Mouse (Mus musculus) CH12.LX (cell line): ENCODE data around the gene Adat1. TPM values are rescaled to one million over a fixed set of nuclear protein-coding genes. Genes with fewer than 3 reads are reported as not detected.

ENCODE experiments used
- DNase-seq: peaks from one replicate; pipeline ENCODE4 v3.0.0-alpha.2; 2013; ENCODE audit errors: extremely low read depth
- H3K27ac ChIP-seq: 2 replicates; pipeline ENCODE4 v1.5.1; 2012; ENCODE audit warnings: low read depth, mild to moderate bottlenecking, control low read depth, moderate library complexity; ENCODE audit not compliant: insufficient read depth
- H3K27me3 ChIP-seq: replicated peaks from 2 replicates; pipeline ENCODE3; 2012; ENCODE audit warnings: inconsistent platforms
- H3K36me3 ChIP-seq, 2 experiments: replicated peaks in 1 of 2; 2 replicates each; pipeline versions ENCODE3 to v1.6.1; 2012; ENCODE audit warnings: inconsistent platforms in 1 of 2, low read length in 1 of 2, mild to moderate bottlenecking in 1 of 2, mixed read lengths in 1 of 2, moderate library complexity in 1 of 2; ENCODE audit not compliant: control insufficient read depth in 1 of 2, insufficient read depth in 1 of 2
- H3K4me1 ChIP-seq, 2 experiments: 2 replicates each; pipeline ENCODE4 v1.6.1; 2012; ENCODE audit warnings: inconsistent platforms in 1 of 2, moderate library complexity in 1 of 2; ENCODE audit not compliant: insufficient read depth in 2 of 2, control insufficient read depth in 1 of 2
- H3K4me2 ChIP-seq: 2 replicates; pipeline ENCODE4 v1.6.1; 2012; ENCODE audit warnings: low read depth, mild to moderate bottlenecking, control low read depth; ENCODE audit not compliant: poor library complexity, insufficient read depth, severe bottlenecking
- H3K4me3 ChIP-seq, 3 experiments: fragments of 150-350 bp in 1 of 3; sonication (generic) in 1 of 3; replicated peaks in 1 of 3; 2 replicates each; pipeline versions ENCODE3 to v1.5.1; 2011 to 2012; ENCODE audit warnings: low read depth in 2 of 3, low read length in 2 of 3, mild to moderate bottlenecking in 2 of 3, moderate library complexity in 2 of 3, control low read depth in 1 of 3, improper control_type of control experiment in 1 of 3, inconsistent platforms in 1 of 3, mixed read lengths in 1 of 3; ENCODE audit not compliant: poor library complexity in 1 of 3
- H3K79me2 ChIP-seq: replicated peaks from 2 replicates; pipeline ENCODE4 v1.6.1; 2012; ENCODE audit warnings: mild to moderate bottlenecking, moderate library complexity; ENCODE audit not compliant: control insufficient read depth, poor library complexity, insufficient read depth, severe bottlenecking; ENCODE audit errors: extremely low read depth
- H3K9ac ChIP-seq: 2 replicates; pipeline ENCODE4 v1.6.1; 2012; ENCODE audit warnings: low read depth, mild to moderate bottlenecking, control low read depth, moderate library complexity; ENCODE audit not compliant: insufficient read depth
- H3K9me3 ChIP-seq: replicated peaks from 2 replicates; pipeline ENCODE3; 2012; ENCODE audit warnings: low read length, inconsistent platforms, mixed read lengths
- CHD1 ChIP-seq: IDR thresholded peaks from 2 replicates; pipeline ENCODE4 v1.6.1; 2012; ENCODE audit warnings: low read depth, low read length, improper control_type of control experiment, inconsistent platforms
- CHD2 ChIP-seq: IDR thresholded peaks from 2 replicates; pipeline ENCODE4 v1.6.1; 2011; ENCODE audit warnings: low read length, improper control_type of control experiment
- CTCF ChIP-seq, 2 experiments: IDR thresholded peaks in 1 of 2; conservative IDR thresholded peaks in 1 of 2; 2 replicates each; pipeline ENCODE4 v1.5.1; 2011 to 2012; ENCODE audit warnings: low read depth in 2 of 2, low read length in 2 of 2, improper control_type of control experiment in 1 of 2, inconsistent platforms in 1 of 2, mild to moderate bottlenecking in 1 of 2, moderate library complexity in 1 of 2
- E2F4 ChIP-seq: IDR thresholded peaks from 2 replicates; pipeline ENCODE4 v1.6.1; 2011; ENCODE audit warnings: low read depth, low read length, improper control_type of control experiment; ENCODE audit not compliant: insufficient replicate concordance
- EP300 ChIP-seq: IDR thresholded peaks from 2 replicates; pipeline ENCODE4 v1.6.1; 2011; ENCODE audit warnings: low read length, improper control_type of control experiment
- ETS1 ChIP-seq: conservative IDR thresholded peaks from 2 replicates; pipeline ENCODE4 v1.6.1; 2012; ENCODE audit warnings: low read depth, mild to moderate bottlenecking, inconsistent platforms, low read length, improper control_type of control experiment, moderate library complexity
- GABPA ChIP-seq: IDR thresholded peaks from 2 replicates; pipeline ENCODE4 v1.6.1; 2012; ENCODE audit warnings: low read depth, low read length, improper control_type of control experiment, inconsistent platforms; ENCODE audit not compliant: insufficient replicate concordance
- HCFC1 ChIP-seq: IDR thresholded peaks from 2 replicates; pipeline ENCODE4 v1.6.1; 2012; ENCODE audit warnings: low read depth, mild to moderate bottlenecking, inconsistent platforms, low read length, improper control_type of control experiment
- MEF2A ChIP-seq: IDR thresholded peaks from 2 replicates; pipeline ENCODE4 v1.6.1; 2014; ENCODE audit warnings: low read depth, mild to moderate bottlenecking, inconsistent platforms, low read length, improper control_type of control experiment, borderline replicate concordance
- MYC ChIP-seq: IDR thresholded peaks from 2 replicates; pipeline ENCODE4 v1.6.1; 2011; ENCODE audit warnings: low read depth, mild to moderate bottlenecking, improper control_type of control experiment, low read length
- NELFE ChIP-seq: IDR thresholded peaks from 2 replicates; pipeline ENCODE4 v1.6.1; 2011; ENCODE audit warnings: low read depth, low read length, improper control_type of control experiment
- NRF1 ChIP-seq: IDR thresholded peaks from 2 replicates; pipeline ENCODE4 v1.6.1; 2014; ENCODE audit warnings: low read depth, mild to moderate bottlenecking, inconsistent platforms, low read length, improper control_type of control experiment, moderate library complexity
- PAX5 ChIP-seq: IDR thresholded peaks from 2 replicates; pipeline ENCODE4 v1.6.1; 2012; ENCODE audit warnings: low read length, inconsistent platforms, mixed read lengths
- POLR2AphosphoS2 ChIP-seq: IDR thresholded peaks from 2 replicates; pipeline ENCODE4 v1.6.1; 2011; ENCODE audit warnings: low read depth, low read length, improper control_type of control experiment
- RAD21 ChIP-seq: IDR thresholded peaks from 2 replicates; pipeline ENCODE4 v1.6.1; 2011; ENCODE audit warnings: low read depth, mild to moderate bottlenecking, low read length, improper control_type of control experiment, moderate library complexity
- SMC3 ChIP-seq: IDR thresholded peaks from 2 replicates; pipeline ENCODE4 v1.6.1; 2011; ENCODE audit warnings: low read depth, low read length, improper control_type of control experiment
- TCF12 ChIP-seq: IDR thresholded peaks from 2 replicates; pipeline ENCODE4 v1.6.1; 2014; ENCODE audit warnings: low read depth, mild to moderate bottlenecking, inconsistent platforms, low read length, improper control_type of control experiment
- USF1 ChIP-seq: IDR thresholded peaks from 2 replicates; pipeline ENCODE4 v1.6.1; 2014; ENCODE audit warnings: low read depth, mild to moderate bottlenecking, inconsistent platforms, low read length, improper control_type of control experiment
- ZC3H11A ChIP-seq: IDR thresholded peaks from 2 replicates; pipeline ENCODE4 v1.6.1; 2012; ENCODE audit warnings: low read depth, mild to moderate bottlenecking, inconsistent platforms, low read length, improper control_type of control experiment
- ZKSCAN1 ChIP-seq: IDR thresholded peaks from 2 replicates; pipeline ENCODE4 v1.6.1; 2012; ENCODE audit warnings: low read depth, inconsistent platforms, low read length, improper control_type of control experiment, borderline replicate concordance
- ZNF384 ChIP-seq: IDR thresholded peaks from 2 replicates; pipeline ENCODE4 v1.6.1; 2012; ENCODE audit warnings: low read depth, low read length, improper control_type of control experiment, inconsistent platforms
- dilution Hi-C: fragments of 300-500 bp; cut with MboI; formaldehyde crosslinking; loops from 2 replicates; pipeline ENCODE4 v1.14.3; 2020; ENCODE audit warnings: low sequenced_read_pairs; ENCODE audit not compliant: extremely low pct_unique_long_range_greater_than_20kb, extremely low pct_ligation_motif_present
- in situ Hi-C: fragments of 300-500 bp; cut with MboI; formaldehyde crosslinking; loops from 3 replicates; pipeline ENCODE4 v1.14.3; 2019; ENCODE audit warnings: low sequenced_read_pairs, low pct_ligation_motif_present, low pct_unique_long_range_greater_than_20kb, mixed read lengths
- polyA plus RNA-seq: library from polyadenylated mRNA; unstranded; fragments of >175 nt; gene quantifications from 2 replicates; pipeline ENCODE4 v1.2.1, GENCODE M21; 2012; ENCODE audit warnings: low read depth; ENCODE audit not compliant: insufficient read length
- total RNA-seq, 2 experiments: library from RNA; depleted of rRNA; stranded (reverse); fragments of 300-350 nt in 1 of 2; fragments of >200 nt in 1 of 2; gene quantifications; 2 replicates each; pipeline ENCODE4 v1.2.3; 2012 to 2014

Adat1 gene
- total and polyA plus RNA-seq, 3 experiments: 5.4 to 8.7 (median 8.1) TPM

- Histone ChIP-seq H3K4me3 (no peak overlapping the region), H3K4me1 (peaks cover 0 to 25% of the 10 kb centered on the region in 2 experiments; a peak in 1 of 4 replicates), H3K9ac (no peak overlapping the region), H3K4me2 (no peak overlapping the region), H3K9me3 (no peaks in the 10 kb centered on the region), H3K27ac (no peak overlapping the region), H3K36me3 (peaks cover 62 to 91% of the 10 kb centered on the region in 2 experiments), H3K79me2 (no peaks in the 10 kb centered on the region), H3K27me3 (no peaks in the 10 kb centered on the region)
- TF ChIP-seq E2F4: no peak
- no peak for TF ChIP-seq EP300
- TF ChIP-seq NELFE: no peak
- no peak for TF ChIP-seq ETS1
- no peak for TF ChIP-seq POLR2AphosphoS2
- TF ChIP-seq USF1: no peak
- no peak for TF ChIP-seq MEF2A
- no peak for TF ChIP-seq TCF12
- TF ChIP-seq NRF1: no peak
- TF ChIP-seq CHD2: no peak
- TF ChIP-seq ZC3H11A: no peak
- TF ChIP-seq PAX5: no peak
- no peak for TF ChIP-seq GABPA
- TF ChIP-seq CHD1: no peak
- TF ChIP-seq ZKSCAN1: no peak
- no peak for TF ChIP-seq MYC
- no peak for TF ChIP-seq SMC3
- DNase-seq: no peak
- in situ Hi-C loops (loop anchor here (5.0 kb wide), 1 partner anchor 37 kb away; no protein-coding TSS in a partner anchor), dilution Hi-C loops (no loop called here)
Observed at GRCm38 (mm10) chr8:111984511-111984910, 7.6 kb downstream of the Adat1 start.

DNA sequence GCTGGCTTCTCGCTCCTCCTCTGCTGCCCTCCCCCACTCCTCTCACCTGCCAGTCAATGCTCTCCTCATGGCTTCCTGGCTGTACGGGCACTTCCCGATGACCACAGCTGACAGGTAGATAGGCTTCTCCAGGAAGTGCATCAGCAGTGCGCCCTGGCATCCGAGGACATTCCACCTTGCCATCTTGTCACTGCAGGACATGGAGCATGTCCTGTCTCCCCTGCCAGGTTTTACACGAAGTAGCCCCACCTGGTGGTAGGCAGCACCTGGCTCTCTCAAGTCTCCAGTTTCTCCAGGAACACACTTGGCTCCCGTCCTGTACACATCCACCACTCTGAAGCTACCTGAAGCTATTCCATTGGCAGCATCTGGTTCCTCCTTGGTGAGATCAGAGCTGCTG, 10.0 kb downstream of the Adat1 start:
- H3K9ac ChIP-seq: no peak overlapping the region
- dilution Hi-C loops (no loop called here), in situ Hi-C loops (loop anchor here (5.0 kb wide), 1 partner anchor 35 kb away; no protein-coding TSS in a partner anchor)
- TF ChIP-seq ZNF384 (no peak), CTCF (conservative IDR thresholded peaks at IDR 0.05 in 1 of 2, IDR thresholded peaks at IDR 0.05 in 1 of 2; ENCODE audit: low read depth in 2 of 2, low read length in 2 of 2) (peak in 1 of 2 experiments; percentile 47; a peak in 2 of 4 replicates), SMC3 (peak; percentile 41), HCFC1 (no peak), ZC3H11A (no peak), RAD21 (peak; percentile 19)
- no peaks in the 10 kb centered on the region for H3K79me2 ChIP-seq
- no peaks in the 10 kb centered on the region for H3K27me3 ChIP-seq
- no peak for DNase-seq
- no peak overlapping the region for H3K4me3 ChIP-seq
- peaks cover 0 to 22% of the 10 kb centered on the region in 2 experiments; a peak in 2 of 4 replicates for H3K4me1 ChIP-seq
- peaks cover 57 to 88% of the 10 kb centered on the region in 2 experiments for H3K36me3 ChIP-seq
- no peak overlapping the region for H3K4me2 ChIP-seq
- no peaks in the 10 kb centered on the region for H3K9me3 ChIP-seq
- no peak overlapping the region; the same call in 1 of the 2 replicates for H3K27ac ChIP-seq
